Mouse (Mus musculus): ENCODE data around the gene Hectd1. TPM values are rescaled to one million over a fixed set of nuclear protein-coding genes. Genes with fewer than 3 reads are reported as not detected.

Gene Hectd1
- total and polyA plus RNA-seq, 3 experiments: 17.3 to 85.1 (median 74.9) TPM

DNA sequence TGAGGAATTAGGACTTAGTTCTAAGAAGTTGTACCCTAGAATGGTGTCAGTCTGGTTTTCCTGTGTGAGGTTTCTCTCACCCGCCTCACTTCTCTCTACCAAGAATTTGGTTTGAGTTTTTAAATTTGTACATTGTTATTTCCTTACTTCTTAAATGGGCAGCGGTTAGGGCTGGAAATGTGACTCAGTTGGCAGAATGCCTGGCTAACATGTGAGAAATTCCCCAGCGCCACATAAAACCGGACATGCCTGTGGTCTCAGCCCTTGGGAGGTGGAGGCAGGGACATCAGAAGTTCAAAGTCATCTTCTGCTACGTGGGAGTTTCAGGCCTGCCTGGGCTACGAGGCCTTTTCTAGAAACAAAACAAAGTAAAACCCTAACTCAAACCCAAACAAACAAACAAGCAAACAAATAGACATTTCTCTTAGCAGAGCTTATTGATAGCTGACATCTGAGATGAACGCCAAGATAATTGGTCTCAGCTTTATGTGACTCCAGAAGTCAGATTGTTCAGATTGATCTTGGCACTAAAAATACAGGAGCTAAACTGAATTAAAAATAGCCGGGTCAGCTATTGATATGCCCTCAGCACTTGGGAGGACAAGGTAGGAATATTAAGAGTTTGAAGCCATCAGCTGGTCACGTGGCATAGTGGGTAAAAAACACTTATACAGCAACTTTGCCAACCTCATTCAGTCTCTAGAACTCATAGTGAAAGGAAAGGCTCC is 18.8 kb upstream of the Hectd1 start:
- Histone ChIP-seq H3K36me3 (ENCODE audit: control insufficient read depth, insufficient read depth, low read length) (peaks cover 3% of the 10 kb centered on the region), H3K79me2 (replicated peaks; ENCODE audit: control insufficient read depth, insufficient read depth, low read length) (no peaks in the 10 kb centered on the region), H3K4me1 (ENCODE audit: control insufficient read depth, insufficient read depth, low read length) (peaks cover 3% of the 10 kb centered on the region; the same call in 1 of the 2 replicates), H3K9ac (ENCODE audit: low read depth, low read length) (no peak overlapping the region), H3K4me3 (no peak overlapping the region), H3K27me3 (ENCODE audit: control insufficient read depth, insufficient read depth, low read length) (no peaks in the 10 kb centered on the region), H3K27ac (peak overlapping the region; percentile 60)
- 37% methylated on average over 9 of the region's 9 CpGs for WGBS
- intact Hi-C loops (cut with DNase I): loop anchor here (2.0 kb wide), 1 partner anchor 17 kb away; no protein-coding TSS in a partner anchor
- peak; percentile 54 to 72 for DNase-seq
- TF ChIP-seq CTCF (IDR thresholded peaks at IDR 0.05) (no peak), EP300 (IDR thresholded peaks at IDR 0.05; ENCODE audit: insufficient read depth, low read depth, low read length) (peak; percentile 59; the same call in 1 of the 2 replicates)

DNA sequence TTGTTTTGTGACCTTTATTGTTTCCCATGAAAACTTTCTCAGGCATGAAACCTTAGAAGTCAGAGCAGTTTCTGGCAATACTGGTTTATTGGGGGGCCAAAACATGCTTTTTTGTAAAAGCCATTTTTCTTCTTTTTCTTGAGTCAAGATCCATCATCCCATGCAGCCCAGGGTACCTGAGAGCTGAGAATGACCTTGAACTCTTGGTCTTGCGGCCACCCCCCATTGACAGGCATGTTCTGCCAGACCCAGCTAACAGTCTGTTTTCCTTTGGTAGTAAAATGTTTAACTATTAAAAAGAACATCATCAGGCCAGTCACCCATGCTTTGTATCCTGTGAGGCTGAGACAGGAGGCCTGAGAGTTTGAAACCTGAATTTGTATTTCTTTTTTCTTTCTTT is 15.9 kb upstream of the Hectd1 start:
- H3K9ac ChIP-seq (ENCODE audit: low read depth, low read length): no peak overlapping the region
- no peaks in the 10 kb centered on the region for H3K27me3 ChIP-seq (ENCODE audit: control insufficient read depth, insufficient read depth, low read length)
- peak in 1 of 2 experiments; percentile 32 for DNase-seq
- H3K4me3 ChIP-seq: no peak overlapping the region
- no peaks in the 10 kb centered on the region for H3K79me2 ChIP-seq (replicated peaks; ENCODE audit: control insufficient read depth, insufficient read depth, low read length)
- intact Hi-C loops (cut with DNase I): no loop called here
- TF ChIP-seq CTCF (IDR thresholded peaks at IDR 0.05): no peak
- TF ChIP-seq POLR2A (IDR thresholded peaks at IDR 0.05; ENCODE audit: insufficient read depth, low read depth, low read length): no peak
- TF ChIP-seq EP300 (IDR thresholded peaks at IDR 0.05; ENCODE audit: insufficient read depth, low read depth, low read length): no peak
- 27% methylated on average over 1 of the region's 1 CpGs for WGBS
- H3K27ac ChIP-seq: peak overlapping the region; percentile 97
- peaks cover 3% of the 10 kb centered on the region; the same call in 1 of the 2 replicates for H3K4me1 ChIP-seq (ENCODE audit: control insufficient read depth, insufficient read depth, low read length)
- H3K36me3 ChIP-seq (ENCODE audit: control insufficient read depth, insufficient read depth, low read length): peaks cover 3% of the 10 kb centered on the region

DNA sequence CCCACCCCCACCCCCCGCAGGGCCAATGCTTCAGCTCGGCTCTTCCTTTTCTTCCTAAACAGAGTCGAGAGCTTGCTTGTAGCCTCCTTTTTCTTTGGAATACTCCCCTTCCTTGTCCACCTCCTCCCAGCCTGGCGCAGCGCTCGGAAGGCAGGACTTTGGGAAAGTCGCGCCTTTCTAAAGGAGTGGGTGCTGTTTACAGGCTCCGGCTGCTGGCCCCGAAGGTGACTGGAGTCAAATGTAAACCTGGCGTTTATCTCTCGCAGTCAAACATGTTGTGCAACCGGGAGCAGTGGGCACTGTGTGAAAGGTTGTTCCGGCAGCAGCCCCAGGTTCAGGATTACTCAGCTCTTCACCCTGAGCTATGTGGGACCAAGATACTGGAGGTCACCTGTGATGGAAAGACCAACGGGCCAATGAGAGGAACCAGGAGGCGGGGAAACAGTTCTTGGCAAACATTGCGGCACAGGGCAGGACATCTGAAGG is 15.5 kb upstream of the Hectd1 start:
- WGBS: under 1% methylated on average over 17 of the region's 17 CpGs
- TF ChIP-seq CTCF (IDR thresholded peaks at IDR 0.05): no peak
- peak; percentile 95 for TF ChIP-seq POLR2A (IDR thresholded peaks at IDR 0.05; ENCODE audit: insufficient read depth, low read depth, low read length)
- peak; percentile 87 for TF ChIP-seq EP300 (IDR thresholded peaks at IDR 0.05; ENCODE audit: insufficient read depth, low read depth, low read length)

DNA sequence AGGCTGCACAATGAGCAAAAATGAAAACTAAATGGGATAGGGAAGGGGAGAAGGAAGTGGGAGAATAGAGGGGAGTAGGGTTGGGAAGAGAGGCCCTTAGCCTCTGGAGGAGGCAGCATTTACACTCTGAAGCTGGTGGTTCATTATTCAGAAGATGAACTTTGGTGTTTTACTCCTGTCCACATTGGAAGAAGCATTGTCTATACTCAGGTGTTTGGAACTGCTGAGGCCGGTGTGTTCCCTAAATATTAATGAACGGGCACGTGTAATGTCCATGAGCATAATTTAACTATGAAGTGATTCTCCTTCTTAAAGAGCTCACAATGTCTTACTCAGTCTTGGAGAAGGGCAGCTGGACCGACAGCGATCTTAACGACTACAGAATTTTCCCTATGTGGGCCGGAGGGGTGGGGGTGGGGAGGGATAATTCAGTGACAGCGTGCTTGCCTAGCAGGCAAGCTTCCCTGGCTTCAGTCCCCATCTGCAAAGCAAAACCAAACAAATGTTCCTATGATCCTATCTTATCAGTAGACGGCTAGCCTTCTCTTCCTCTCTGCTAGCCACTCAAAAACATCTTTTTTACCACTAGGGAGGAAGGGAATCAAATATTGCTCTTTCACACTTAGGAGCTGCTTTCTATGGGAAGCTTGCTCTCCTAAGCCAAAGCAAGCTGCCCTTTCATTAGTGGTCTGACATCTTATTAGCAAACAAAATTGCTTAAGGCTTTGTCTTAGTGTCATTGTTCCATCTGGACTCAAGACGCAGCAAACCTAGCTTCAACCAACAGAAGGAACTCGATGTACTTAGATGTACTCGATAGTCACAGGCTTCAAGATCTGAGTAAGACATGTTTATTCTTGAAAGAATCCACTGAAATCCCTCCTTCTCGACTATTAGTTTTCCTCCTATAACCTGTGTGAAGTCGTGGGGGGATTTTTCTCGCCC is 14.5 kb upstream of the Hectd1 start:
- Histone ChIP-seq H3K4me1 (ENCODE audit: control insufficient read depth, insufficient read depth, low read length) (peaks cover 3% of the 10 kb centered on the region; the same call in 1 of the 2 replicates), H3K27me3 (ENCODE audit: control insufficient read depth, insufficient read depth, low read length) (no peaks in the 10 kb centered on the region), H3K27ac (peak overlapping the region; percentile 97), H3K36me3 (ENCODE audit: control insufficient read depth, insufficient read depth, low read length) (peaks cover 3% of the 10 kb centered on the region), H3K9ac (ENCODE audit: low read depth, low read length) (peak overlapping the region; percentile 59), H3K4me3 (peak overlapping the region; percentile 55), H3K79me2 (replicated peaks; ENCODE audit: control insufficient read depth, insufficient read depth, low read length) (no peaks in the 10 kb centered on the region)
- no peak for TF ChIP-seq CTCF (IDR thresholded peaks at IDR 0.05)
- TF ChIP-seq POLR2A (IDR thresholded peaks at IDR 0.05; ENCODE audit: insufficient read depth, low read depth, low read length): no peak
- TF ChIP-seq EP300 (IDR thresholded peaks at IDR 0.05; ENCODE audit: insufficient read depth, low read depth, low read length): no peak
- DNase-seq: no peak
- WGBS: 23% methylated on average over 15 of the region's 15 CpGs
- intact Hi-C loops (cut with DNase I): loop anchor here (1.0 kb wide), 1 partner anchor 15 kb away; the partner anchor contains the start of gene Hectd1

More for the DNA sequence above, 15.5 kb upstream of the Hectd1 start:
- intact Hi-C loops (cut with DNase I): loop anchor here (1.0 kb wide), 1 partner anchor 16 kb away; the partner anchor contains the start of gene Hectd1
- H3K27ac ChIP-seq: peak overlapping the region; percentile 97
- no peaks in the 10 kb centered on the region for H3K27me3 ChIP-seq (ENCODE audit: control insufficient read depth, insufficient read depth, low read length)
- H3K79me2 ChIP-seq (replicated peaks; ENCODE audit: control insufficient read depth, insufficient read depth, low read length): no peaks in the 10 kb centered on the region
- H3K4me3 ChIP-seq: peak overlapping the region; percentile 55
- peak; percentile 96 to 99 for DNase-seq
- peaks cover 3% of the 10 kb centered on the region for H3K36me3 ChIP-seq (ENCODE audit: control insufficient read depth, insufficient read depth, low read length)
- peak overlapping the region; percentile 59 for H3K9ac ChIP-seq (ENCODE audit: low read depth, low read length)
- H3K4me1 ChIP-seq (ENCODE audit: control insufficient read depth, insufficient read depth, low read length): peaks cover 3% of the 10 kb centered on the region; the same call in 1 of the 2 replicates

DNA sequence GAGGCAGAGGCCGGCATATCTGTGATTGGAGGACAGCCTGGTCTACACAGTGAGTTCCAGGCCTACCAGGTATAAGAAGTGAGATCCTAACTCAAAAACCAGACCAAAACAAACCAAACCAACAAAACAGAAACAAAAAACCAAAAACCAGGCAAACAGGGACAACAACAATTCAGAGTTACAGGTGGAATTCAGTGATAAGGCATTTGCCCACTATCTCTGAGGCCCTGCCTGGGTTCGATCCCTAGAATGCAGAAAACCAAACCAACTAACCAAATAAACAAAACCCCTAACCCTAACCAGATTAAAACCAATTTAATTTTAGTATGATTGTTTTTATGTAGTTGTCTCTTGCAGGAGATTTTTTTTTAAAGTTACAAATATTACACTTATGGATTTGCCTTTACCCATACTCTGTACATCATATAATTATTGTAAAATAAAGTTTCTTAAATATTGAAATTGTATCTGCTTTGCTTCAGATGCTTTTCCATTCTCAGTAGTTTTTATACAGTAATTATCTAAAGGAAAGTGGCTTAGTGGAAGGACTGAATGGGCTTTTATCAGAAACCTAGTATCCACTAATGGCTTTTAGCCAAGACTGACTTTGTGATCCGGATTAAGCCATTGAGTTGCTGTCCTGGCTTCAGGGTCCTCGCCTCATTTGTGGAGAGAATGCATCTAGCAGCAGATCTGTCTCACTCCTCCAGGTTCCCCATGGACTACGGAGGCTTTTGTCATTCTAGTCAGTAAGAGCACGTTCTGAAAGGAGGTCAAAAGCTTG is 12.9 kb upstream of the Hectd1 start:
- 59% methylated on average over 6 of the region's 6 CpGs for WGBS
- no peak for TF ChIP-seq POLR2A (IDR thresholded peaks at IDR 0.05; ENCODE audit: insufficient read depth, low read depth, low read length)
- TF ChIP-seq CTCF (IDR thresholded peaks at IDR 0.05): no peak
- no peak for TF ChIP-seq EP300 (IDR thresholded peaks at IDR 0.05; ENCODE audit: insufficient read depth, low read depth, low read length)
- no peaks in the 10 kb centered on the region for H3K79me2 ChIP-seq (replicated peaks; ENCODE audit: control insufficient read depth, insufficient read depth, low read length)
- 0 out of 2 replicates have a peak, but pooled peaks cover 1% of the 10 kb centered on the region for H3K4me1 ChIP-seq (ENCODE audit: control insufficient read depth, insufficient read depth, low read length)
- H3K4me3 ChIP-seq: no peak overlapping the region
- no peak overlapping the region for H3K9ac ChIP-seq (ENCODE audit: low read depth, low read length)
- H3K36me3 ChIP-seq (ENCODE audit: control insufficient read depth, insufficient read depth, low read length): peaks cover 3% of the 10 kb centered on the region
- intact Hi-C loops (cut with DNase I): no loop called here
- no peak for DNase-seq
- H3K27me3 ChIP-seq (ENCODE audit: control insufficient read depth, insufficient read depth, low read length): no peaks in the 10 kb centered on the region
- H3K27ac ChIP-seq: no peak overlapping the region

Data from heart, adult 2 months (tissue).